Mouse (Mus musculus) kidney, postnatal 25 days (tissue): ENCODE results near the gene Tbc1d22b.
"Not testable (repeated sequence)": the region's sequence is repeated elsewhere in the genome, so short reads cannot be mapped to it uniquely, and the experiment has no call there.

Experiments used
- DNase-seq, 2 experiments: peaks; one replicate each; pipeline ENCODE4 v3.0.0; 2021; ENCODE audit warnings: mixed read lengths in 2 of 2

Tbc1d22b gene

GRCm38 (mm10) chr17:29549543-29550428 lies at the start of gene Tbc1d22b, which contains the start of gene Gm17657:
Gene Tbc1d22b, plus strand, starts transcription at chr17:29549785.
Gene Gm17657, minus strand, starts transcription at chr17:29549638.
- DNase-seq, result peak; percentile 97 to 99

- no peak for DNase-seq
Measured at GRCm38 (mm10) chr17:29500243-29500740, 49.3 kb upstream of the Tbc1d22b start.

- DNase-seq, result no peak
Measured at GRCm38 (mm10) chr17:29500802-29501469, 48.6 kb upstream of the Tbc1d22b start.

GRCm38 (mm10) chr17:29502005-29502668 lies 47.4 kb upstream of the Tbc1d22b start:
- DNase-seq, result no peak

GRCm38 (mm10) chr17:29502669-29503665 lies 46.6 kb upstream of the Tbc1d22b start:
- DNase-seq, result no peak

- DNase-seq, result no peak
Measured at GRCm38 (mm10) chr17:29503700-29504099, 45.9 kb upstream of the Tbc1d22b start.

- DNase-seq, result no peak
Measured at GRCm38 (mm10) chr17:29508927-29509608, 40.5 kb upstream of the Tbc1d22b start.

GRCm38 (mm10) chr17:29510691-29511090 lies 38.9 kb upstream of the Tbc1d22b start:
- DNase-seq, result no peak

- DNase-seq, result peak; percentile 74 to 84
Measured at GRCm38 (mm10) chr17:29513044-29513730, 36.4 kb upstream of the Tbc1d22b start.

GRCm38 (mm10) chr17:29514435-29514834 lies 35.1 kb upstream of the Tbc1d22b start:
- peak; percentile 74 to 84 for DNase-seq

- not testable (repeated sequence) for DNase-seq
Measured at GRCm38 (mm10) chr17:29518665-29519064, 30.9 kb upstream of the Tbc1d22b start.

GRCm38 (mm10) chr17:29519731-29520130 lies 29.9 kb upstream of the Tbc1d22b start:
- no peak for DNase-seq

GRCm38 (mm10) chr17:29525613-29526012 lies 24.0 kb upstream of the Tbc1d22b start:
- DNase-seq, result no peak

GRCm38 (mm10) chr17:29528568-29529187 lies 20.9 kb upstream of the Tbc1d22b start:
- peak in 1 of 2 experiments; percentile 54 for DNase-seq

- DNase-seq, result no peak
Measured at GRCm38 (mm10) chr17:29530508-29530907, 19.1 kb upstream of the Tbc1d22b start.

- no peak for DNase-seq
Measured at GRCm38 (mm10) chr17:29531278-29531677, 18.3 kb upstream of the Tbc1d22b start.

- no peak for DNase-seq
Measured at GRCm38 (mm10) chr17:29531757-29532384, 17.7 kb upstream of the Tbc1d22b start.

GRCm38 (mm10) chr17:29533866-29534265 lies 15.7 kb upstream of the Tbc1d22b start:
- no peak for DNase-seq

GRCm38 (mm10) chr17:29540426-29540825 lies 9.2 kb upstream of the Tbc1d22b start:
- no peak for DNase-seq
